Mouse (Mus musculus) embryonic facial prominence, embryonic 11.5 days (tissue): ENCODE results near the gene Emsy. TPM values are rescaled to one million over a fixed set of nuclear protein-coding genes. Genes with fewer than 3 reads are reported as not detected.

Source experiments
- ATAC-seq: fragments of 200-750 bp; cut with Nextera tagmentation; replicated peaks from 2 replicates; pipeline ENCODE4 v1.8.0; 2017; ENCODE audit warnings: low read depth; ENCODE audit not compliant: insufficient number of reproducible peaks, low FRiP score, low TSS enrichment
- DNase-seq: peaks from one replicate; pipeline ENCODE4 v3.0.0-alpha.2; 2015; ENCODE audit warnings: low spot score
- H3K27ac ChIP-seq: fragments of 300-500 bp; sonication (generic); replicated peaks from 2 replicates; pipeline ENCODE4 v1.5.1; 2014; ENCODE audit warnings: mild to moderate bottlenecking, low read depth, low read length, control low read depth
- H3K27me3 ChIP-seq: fragments of 300-500 bp; sonication (generic); 2 replicates; pipeline ENCODE4 v1.6.1; 2014; ENCODE audit warnings: mild to moderate bottlenecking, low read length, moderate library complexity, mixed read lengths; ENCODE audit not compliant: control insufficient read depth, insufficient read depth
- H3K36me3 ChIP-seq: fragments of 300-500 bp; sonication (generic); replicated peaks from 2 replicates; pipeline ENCODE4 v1.6.1; 2014; ENCODE audit warnings: low read depth, mild to moderate bottlenecking, low read length, moderate library complexity, mixed read lengths; ENCODE audit not compliant: control insufficient read depth, insufficient read depth
- H3K4me1 ChIP-seq: fragments of 300-500 bp; sonication (generic); 2 replicates; pipeline ENCODE4 v1.6.1; 2014; ENCODE audit warnings: low read length, mixed read lengths; ENCODE audit not compliant: control insufficient read depth, insufficient read depth
- H3K4me2 ChIP-seq: fragments of 300-500 bp; sonication (generic); 2 replicates; pipeline ENCODE4 v1.6.1; 2014; ENCODE audit warnings: low read depth, mild to moderate bottlenecking, control low read depth, low read length, moderate library complexity
- H3K4me3 ChIP-seq: fragments of 300-500 bp; sonication (generic); 2 replicates; pipeline ENCODE4 v1.5.1; 2014; ENCODE audit warnings: low read depth, low read length, control low read depth
- H3K9ac ChIP-seq: fragments of 300-500 bp; sonication (generic); replicated peaks from 2 replicates; pipeline ENCODE4 v1.6.1; 2014; ENCODE audit warnings: mild to moderate bottlenecking, control low read depth, low read length
- H3K9me3 ChIP-seq: fragments of 300-500 bp; sonication (generic); replicated peaks from 2 replicates; pipeline ENCODE4 v1.6.1; 2016; ENCODE audit warnings: mild to moderate bottlenecking, low read length, inconsistent platforms, mixed read lengths; ENCODE audit not compliant: control insufficient read depth
- WGBS: fragments of 180-500 bp; shearing (Covaris S2); extraction: QIAGEN DNeasy Blood & Tissue Kit; methylation state at CpG from one replicate; pipeline ENCODE4 v1.1.7; 2014; 5-methylcytosine and 5-hydroxymethylcytosine counted together
- polyA plus RNA-seq: library from polyadenylated mRNA; unstranded; fragments of >200 nt; fragmentation: Nextera tagmentation; extraction: Ambion mirVana; gene quantifications from 2 replicates; pipeline ENCODE4 v1.2.1, GENCODE M21; 2014

Emsy gene
- polyA plus RNA-seq, 1 experiment from 2014 or later: 65.1 TPM

DNA sequence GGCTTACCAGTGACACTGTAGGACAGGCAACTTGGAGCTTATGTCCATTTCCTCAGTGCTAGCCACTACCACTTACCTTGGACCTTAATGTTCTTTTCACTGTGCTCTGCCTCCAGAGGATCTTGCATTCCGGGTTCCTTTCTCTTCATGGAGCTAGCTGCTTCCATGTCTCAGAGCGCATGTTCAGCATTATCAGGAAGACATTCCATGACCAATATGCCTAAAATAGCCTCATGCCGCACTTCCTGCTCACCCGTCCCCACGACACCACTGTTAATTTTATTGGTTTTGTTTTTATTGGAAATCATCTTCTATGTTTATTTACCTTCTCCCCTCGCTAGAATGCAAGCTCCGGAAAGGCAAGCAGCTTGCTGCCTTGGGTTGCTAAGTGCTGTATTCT lies 21.9 kb upstream of the Emsy start:
- Histone ChIP-seq H3K27me3 (no peaks in the 10 kb centered on the region), H3K4me3 (no peak overlapping the region), H3K9ac (no peak overlapping the region), H3K36me3 (no peaks in the 10 kb centered on the region), H3K4me1 (no peaks in the 10 kb centered on the region; the same call in 1 of the 2 replicates), H3K4me2 (no peak overlapping the region), H3K9me3 (no peaks in the 10 kb centered on the region), H3K27ac (no peak overlapping the region)
- no peak for DNase-seq
- WGBS: 43% methylated on average over 7 of the region's 7 CpGs
- no peak for ATAC-seq

DNA sequence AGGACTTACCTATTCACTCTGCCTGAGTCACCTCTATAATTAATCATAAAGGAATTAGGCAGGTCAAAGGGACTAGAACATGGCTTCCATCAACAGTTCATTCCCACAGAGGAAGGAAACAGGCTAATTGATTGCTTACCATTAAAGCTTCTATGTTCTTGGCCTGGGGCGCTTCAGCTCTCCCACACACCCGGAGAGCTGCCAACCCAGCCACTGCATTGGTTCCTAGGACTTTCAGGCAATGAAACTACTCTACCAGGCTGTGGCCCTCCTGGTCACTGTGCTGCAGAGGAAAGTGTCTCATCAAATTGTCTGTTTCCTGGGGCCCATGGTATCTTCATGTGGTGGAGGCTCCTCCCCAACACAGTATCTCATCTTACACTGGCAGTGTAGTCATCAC lies 20.9 kb upstream of the Emsy start:
- no peaks in the 10 kb centered on the region; the same call in none of the 2 replicates for H3K4me1 ChIP-seq
- no peak overlapping the region for H3K4me2 ChIP-seq
- H3K27me3 ChIP-seq: no peaks in the 10 kb centered on the region
- H3K36me3 ChIP-seq: no peaks in the 10 kb centered on the region
- ATAC-seq (no peak), DNase-seq (no peak)
- no peak overlapping the region for H3K9ac ChIP-seq
- H3K4me3 ChIP-seq: no peak overlapping the region
- no peak overlapping the region for H3K27ac ChIP-seq
- 62% methylated on average over 2 of the region's 2 CpGs for WGBS
- no peaks in the 10 kb centered on the region for H3K9me3 ChIP-seq

DNA sequence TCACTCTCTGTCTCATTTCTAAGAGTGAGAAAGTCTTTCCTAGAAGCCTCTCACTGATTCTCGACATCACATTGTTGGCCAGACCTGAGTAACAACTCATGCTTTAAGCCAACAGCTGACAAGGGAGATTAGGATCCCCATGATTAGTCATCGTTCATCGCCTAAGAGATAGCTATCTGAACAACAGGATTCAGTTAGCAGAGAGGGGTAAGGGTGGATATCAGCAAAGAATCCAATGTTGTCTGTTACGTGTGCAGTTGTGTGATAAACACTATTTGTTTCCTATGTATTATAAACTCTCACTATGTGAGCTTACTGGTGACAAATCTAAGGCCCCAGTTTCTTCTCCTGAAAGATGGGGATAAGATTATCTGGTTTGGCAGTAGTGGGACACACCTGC lies 17.8 kb upstream of the Emsy start:
- Histone ChIP-seq H3K4me1 (no peaks in the 10 kb centered on the region; the same call in none of the 2 replicates), H3K9me3 (no peaks in the 10 kb centered on the region), H3K27ac (no peak overlapping the region), H3K9ac (no peak overlapping the region), H3K36me3 (no peaks in the 10 kb centered on the region), H3K4me2 (no peak overlapping the region), H3K4me3 (no peak overlapping the region), H3K27me3 (no peaks in the 10 kb centered on the region)
- DNase-seq: no peak
- WGBS: 81% methylated on average over 4 of the region's 4 CpGs
- ATAC-seq: no peak

DNA sequence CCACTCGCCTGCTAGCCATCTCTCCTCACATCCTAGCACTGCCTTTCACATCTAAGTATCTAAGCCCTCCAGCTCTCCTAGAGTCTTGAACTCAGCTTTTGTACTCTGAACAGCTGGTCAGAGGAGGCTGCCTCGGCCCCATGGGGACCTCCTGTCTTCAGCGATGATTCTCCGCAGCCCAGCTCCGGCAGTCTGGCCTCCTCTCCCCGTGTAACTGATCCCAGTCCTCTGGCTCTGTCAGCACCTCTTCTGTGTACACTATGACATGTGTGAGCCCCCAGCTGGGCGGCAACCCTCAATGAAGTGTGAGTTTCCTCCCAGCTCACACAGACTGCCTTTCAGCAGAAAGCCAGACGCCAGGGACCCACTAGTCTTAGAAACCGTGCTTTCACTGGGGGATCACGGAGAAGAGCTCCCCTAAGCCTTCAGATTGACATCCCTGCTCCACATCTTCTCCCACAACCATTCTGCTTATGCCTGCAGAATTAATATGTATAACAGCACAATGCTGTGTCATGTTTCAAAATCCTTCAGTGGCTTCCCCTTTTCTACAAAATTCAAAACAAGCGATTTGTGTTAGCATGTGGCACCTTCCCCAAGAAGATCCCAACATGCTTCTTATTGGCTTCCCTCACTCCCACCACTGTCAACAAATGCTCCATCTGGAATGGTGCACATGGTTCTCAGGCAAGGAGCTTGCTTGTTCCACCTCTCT lies 15.8 kb upstream of the Emsy start:
- 36% methylated on average over 11 of the region's 11 CpGs for WGBS
- Histone ChIP-seq H3K4me2 (no peak overlapping the region), H3K36me3 (no peaks in the 10 kb centered on the region), H3K9me3 (no peaks in the 10 kb centered on the region), H3K9ac (0 out of 2 replicates have a peak overlapping the region, but pooled peaks have one; percentile 7), H3K4me3 (no peak overlapping the region), H3K27me3 (no peaks in the 10 kb centered on the region), H3K4me1 (no peaks in the 10 kb centered on the region; the same call in none of the 2 replicates), H3K27ac (peak overlapping the region; percentile 25; the same call in 1 of the 2 replicates)
- ATAC-seq: peak; percentile 54; the same call in 1 of the 2 replicates
- DNase-seq: peak; percentile 57

DNA sequence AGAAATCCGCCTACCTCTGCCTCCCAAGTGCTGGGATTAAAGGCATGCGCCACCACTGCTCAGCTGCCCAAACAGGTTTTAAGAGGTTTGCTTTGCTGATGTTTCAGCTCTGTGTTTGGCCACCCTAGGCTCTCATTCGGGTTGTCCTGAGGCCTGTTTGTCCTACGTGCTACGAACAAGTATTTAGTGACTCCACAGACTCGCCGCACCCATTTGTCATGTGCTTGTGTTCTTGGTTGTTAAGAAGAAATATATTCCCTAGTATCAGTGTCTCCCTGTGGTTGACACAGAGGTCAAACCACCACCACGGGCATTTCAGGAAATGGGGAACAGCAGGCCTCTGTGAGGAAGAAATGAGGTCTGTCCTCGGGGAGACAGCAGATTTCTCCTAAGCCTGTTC lies 14.8 kb upstream of the Emsy start:
- H3K4me3 ChIP-seq: no peak overlapping the region
- H3K4me2 ChIP-seq: no peak overlapping the region
- H3K27ac ChIP-seq: no peak overlapping the region
- 58% methylated on average over 9 of the region's 9 CpGs for WGBS
- H3K4me1 ChIP-seq: no peaks in the 10 kb centered on the region; the same call in none of the 2 replicates
- DNase-seq (no peak), ATAC-seq (no peak)
- H3K9me3 ChIP-seq: no peaks in the 10 kb centered on the region
- no peaks in the 10 kb centered on the region for H3K36me3 ChIP-seq
- no peak overlapping the region for H3K9ac ChIP-seq
- H3K27me3 ChIP-seq: no peaks in the 10 kb centered on the region

DNA sequence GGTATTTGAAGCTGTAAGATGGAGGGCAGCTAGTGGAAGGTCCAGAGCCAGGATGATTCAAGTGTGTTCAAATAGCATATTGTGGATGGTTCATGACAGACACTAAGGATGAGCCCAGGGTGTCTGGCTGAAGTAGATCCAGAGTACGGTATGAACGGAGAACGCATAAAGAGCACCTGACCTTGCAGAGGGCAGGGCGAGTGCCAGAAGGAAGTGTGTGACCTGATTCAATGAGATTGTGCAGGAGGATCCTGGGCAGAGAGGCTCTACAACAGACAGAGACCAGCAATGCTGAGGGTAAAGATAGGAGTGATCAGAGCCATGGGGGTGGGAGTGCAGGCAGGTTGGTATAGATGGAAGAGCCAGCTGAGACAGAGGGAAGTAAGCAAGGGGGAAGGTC lies 14.2 kb upstream of the Emsy start:
- no peak overlapping the region for H3K9ac ChIP-seq
- no peaks in the 10 kb centered on the region; the same call in none of the 2 replicates for H3K4me1 ChIP-seq
- H3K27ac ChIP-seq: no peak overlapping the region
- H3K4me2 ChIP-seq: no peak overlapping the region
- no peaks in the 10 kb centered on the region for H3K27me3 ChIP-seq
- no peaks in the 10 kb centered on the region for H3K36me3 ChIP-seq
- DNase-seq (no peak), ATAC-seq (no peak)
- H3K9me3 ChIP-seq: no peaks in the 10 kb centered on the region
- 85% methylated on average over 4 of the region's 4 CpGs for WGBS
- H3K4me3 ChIP-seq: no peak overlapping the region

DNA sequence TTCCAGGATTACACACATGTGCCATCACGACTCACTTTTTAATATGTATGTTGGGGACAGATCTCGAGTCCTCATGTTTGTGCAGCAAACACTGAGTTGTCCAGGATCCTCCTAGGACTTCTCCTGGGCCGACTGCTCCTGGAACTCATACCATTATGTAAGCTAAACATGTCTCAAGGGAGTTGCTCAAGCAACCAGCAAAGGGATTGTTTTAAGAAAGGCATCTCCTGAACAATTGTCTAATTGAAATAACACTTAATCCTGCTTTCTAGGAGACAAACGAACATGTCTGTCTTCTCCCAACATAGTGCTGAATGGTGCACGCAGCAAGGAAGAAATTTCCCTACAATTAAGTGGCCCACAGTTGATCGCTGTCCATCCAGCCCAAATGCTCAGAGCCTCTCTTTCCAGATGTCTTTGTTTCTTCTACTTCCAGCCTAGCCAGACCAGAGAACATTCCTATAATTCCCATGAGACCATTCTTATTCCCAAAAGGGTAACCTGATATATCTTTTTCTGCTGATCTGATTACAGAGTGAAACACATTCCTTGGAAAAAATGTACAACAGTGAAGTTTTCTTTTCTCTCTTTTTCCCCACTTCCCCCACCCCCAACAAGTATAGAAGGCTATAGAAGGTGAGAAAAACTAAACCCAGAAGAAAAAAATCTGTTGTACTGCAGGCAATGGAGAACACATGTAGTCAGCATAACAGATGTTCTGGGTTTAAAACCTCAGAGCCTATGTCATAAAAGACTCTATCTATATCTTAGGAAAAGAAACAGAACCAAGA lies 11.6 kb upstream of the Emsy start:
- H3K4me1 ChIP-seq: no peaks in the 10 kb centered on the region; the same call in none of the 2 replicates
- H3K27me3 ChIP-seq: no peaks in the 10 kb centered on the region
- no peaks in the 10 kb centered on the region for H3K36me3 ChIP-seq
- no peak overlapping the region for H3K4me3 ChIP-seq
- DNase-seq (peak; percentile 78), ATAC-seq (0 out of 2 replicates have a peak, but pooled peaks have one; percentile 35)
- H3K9me3 ChIP-seq: no peaks in the 10 kb centered on the region
- 37% methylated on average over 6 of the region's 6 CpGs for WGBS
- H3K9ac ChIP-seq: no peak overlapping the region
- H3K4me2 ChIP-seq: no peak overlapping the region
- H3K27ac ChIP-seq: peak overlapping the region; percentile 25; the same call in 1 of the 2 replicates

DNA sequence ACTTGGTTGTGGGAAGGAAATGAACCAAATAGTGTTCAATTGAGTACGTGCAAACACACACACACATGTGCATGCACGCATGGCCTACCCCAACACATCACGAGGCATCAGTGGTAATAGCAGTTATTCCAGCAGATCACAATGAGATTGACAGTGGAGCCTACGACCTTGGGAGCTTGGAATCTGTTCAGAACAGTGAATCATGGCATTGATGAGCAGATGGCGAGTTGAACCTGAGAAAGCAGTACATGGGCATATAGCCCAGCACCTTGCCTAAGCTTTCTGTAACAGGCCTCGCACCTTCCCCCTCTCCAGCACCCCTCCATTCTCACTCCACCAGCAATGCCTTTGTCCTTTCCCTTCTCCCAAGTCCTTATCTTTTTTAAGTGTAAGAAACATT lies 9.1 kb upstream of the Emsy start:
- no peak for DNase-seq
- H3K9ac ChIP-seq: no peak overlapping the region
- no peaks in the 10 kb centered on the region for H3K27me3 ChIP-seq
- H3K4me3 ChIP-seq: no peak overlapping the region
- no peaks in the 10 kb centered on the region for H3K9me3 ChIP-seq
- H3K4me1 ChIP-seq: no peaks in the 10 kb centered on the region
- ATAC-seq: no peak
- no peak overlapping the region for H3K27ac ChIP-seq
- no peak overlapping the region for H3K4me2 ChIP-seq
- 77% methylated on average over 6 of the region's 6 CpGs for WGBS
- H3K36me3 ChIP-seq: no peaks in the 10 kb centered on the region
